Mouse (Mus musculus): ENCODE measurements around the gene Gale. TPM values are rescaled to one million over a fixed set of nuclear protein-coding genes. Genes with fewer than 3 reads are reported as not detected.

The Gale gene
- polyA plus RNA-seq, 1 experiment, result not detected

DNA sequence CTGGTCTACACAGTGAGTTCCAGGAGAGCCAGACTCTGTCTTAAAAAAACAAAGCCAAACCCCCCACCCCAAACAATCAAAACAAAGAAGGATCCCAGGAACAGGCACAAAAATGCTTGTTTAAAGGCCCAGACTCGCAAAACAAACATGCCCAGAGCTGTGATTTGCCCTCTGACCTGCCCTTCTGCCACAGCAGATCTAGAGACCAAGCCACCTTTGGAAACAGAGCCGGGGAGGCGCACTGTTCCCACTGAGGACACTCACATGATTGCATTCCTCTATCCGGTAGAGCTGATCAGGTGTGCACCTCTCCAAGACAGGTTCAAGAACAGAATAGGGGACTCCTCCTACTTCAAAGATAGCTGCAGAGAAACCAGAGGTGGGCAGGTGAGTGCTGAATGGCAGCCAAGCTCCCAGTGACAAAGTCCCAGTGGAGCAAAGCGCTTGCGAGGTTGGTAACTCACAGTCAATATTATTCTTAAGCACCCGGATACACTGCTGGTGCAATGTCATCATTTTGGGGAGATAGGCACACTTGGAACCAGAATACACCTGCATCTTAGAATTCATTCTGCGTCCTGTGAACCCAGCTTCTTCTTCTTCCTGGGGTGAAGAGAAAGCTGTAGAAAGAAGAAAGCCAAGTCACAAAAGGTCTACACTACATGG is 45.4 kb downstream of the Gale start:
- no peak overlapping the region for H3K27ac ChIP-seq (ENCODE audit: insufficient read depth, low read depth, low read length)
- WGBS, result 93% methylated on average over 8 of the region's 8 CpGs
- no peak overlapping the region for H3K4me3 ChIP-seq (ENCODE audit: insufficient read depth, low read depth, low read length)
- TF ChIP-seq CTCF (IDR thresholded peaks at IDR 0.05; ENCODE audit: insufficient read depth, low read depth, low read length) (no peak), POLR2A (IDR thresholded peaks at IDR 0.05; ENCODE audit: insufficient read depth, low read depth, low read length) (no peak)
- H3K4me1 ChIP-seq (ENCODE audit: control insufficient read depth, insufficient read depth, low read length), result no peaks in the 10 kb centered on the region

DNA sequence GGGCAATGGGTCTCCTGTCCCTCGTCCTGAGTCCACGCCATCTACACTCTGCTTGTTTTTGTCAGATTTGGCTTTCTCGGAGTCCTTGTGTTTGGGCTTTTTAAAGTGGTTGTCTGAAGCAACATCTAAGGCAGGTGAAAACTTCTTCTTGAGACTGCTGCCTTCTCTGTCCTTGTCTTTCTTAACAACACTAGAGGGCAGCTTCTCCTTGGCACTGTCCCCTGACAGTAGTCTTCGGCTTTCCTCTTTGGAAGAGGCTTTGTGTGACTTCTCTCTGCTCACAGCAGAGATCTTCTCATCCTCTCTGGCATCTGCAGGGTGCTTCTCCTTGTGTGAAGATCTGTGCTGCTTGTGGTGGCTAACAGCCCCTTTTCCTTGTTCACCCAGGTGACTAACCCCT is 47.1 kb downstream of the Gale start:
- 89% methylated on average over 4 of the region's 4 CpGs for WGBS
- Histone ChIP-seq H3K4me3 (ENCODE audit: insufficient read depth, low read depth, low read length) (no peak overlapping the region), H3K4me1 (ENCODE audit: control insufficient read depth, insufficient read depth, low read length) (no peaks in the 10 kb centered on the region), H3K27ac (ENCODE audit: insufficient read depth, low read depth, low read length) (no peak overlapping the region)
- TF ChIP-seq POLR2A (IDR thresholded peaks at IDR 0.05; ENCODE audit: insufficient read depth, low read depth, low read length), result no peak
- TF ChIP-seq CTCF (IDR thresholded peaks at IDR 0.05; ENCODE audit: insufficient read depth, low read depth, low read length), result no peak

DNA sequence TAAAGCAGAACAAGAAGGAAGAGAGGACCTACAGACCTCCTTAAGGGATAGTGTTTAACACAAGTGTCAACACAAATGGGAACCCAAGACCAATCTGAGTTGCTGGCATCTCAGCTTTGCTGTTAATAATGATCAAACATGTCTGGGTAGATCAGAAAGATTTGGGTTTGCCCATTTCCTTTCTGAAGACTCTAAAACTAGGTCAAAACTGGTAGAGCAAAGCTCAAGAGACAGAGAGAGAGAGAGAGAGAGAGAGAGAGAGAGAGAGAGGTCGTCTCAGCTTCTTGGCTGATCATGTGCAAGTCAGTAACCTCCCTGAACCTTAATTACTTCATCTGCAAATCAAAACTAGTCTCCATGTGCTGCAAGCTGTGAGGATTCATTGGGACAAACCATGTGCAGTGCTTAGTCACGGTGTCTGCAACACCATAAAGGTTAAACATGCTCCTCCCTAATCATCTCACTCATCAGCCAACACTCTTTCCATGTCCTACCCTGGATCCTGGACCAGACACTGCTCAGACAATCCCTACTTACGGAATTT is 52.6 kb downstream of the Gale start:
- no peak for TF ChIP-seq POLR2A (IDR thresholded peaks at IDR 0.05; ENCODE audit: insufficient read depth, low read depth, low read length)
- no peak for TF ChIP-seq CTCF (IDR thresholded peaks at IDR 0.05; ENCODE audit: insufficient read depth, low read depth, low read length)
- WGBS, result 67% methylated on average over 3 of the region's 3 CpGs
- no peak overlapping the region for H3K4me3 ChIP-seq (ENCODE audit: insufficient read depth, low read depth, low read length)

More for the DNA sequence above, 52.6 kb downstream of the Gale start:
- no peak overlapping the region for H3K27ac ChIP-seq (ENCODE audit: insufficient read depth, low read depth, low read length)
- H3K4me1 ChIP-seq (ENCODE audit: control insufficient read depth, insufficient read depth, low read length), result peaks cover 2% of the 10 kb centered on the region; the same call in 1 of the 2 replicates

Other genes with a start within 250 kb of the Gale start
- not detected in 2 replicates for gene Il22ra1, start 235.6 kb upstream of the Gale start, polyA plus RNA-seq (2012; ENCODE audit: insufficient read depth, insufficient read length, low replicate concordance, missing spikeins)
- gene Myom3, start 204.0 kb upstream of the Gale start, polyA plus RNA-seq (2012; ENCODE audit: insufficient read depth, insufficient read length, low replicate concordance, missing spikeins), result not detected in 2 replicates
- not detected in 2 replicates for gene Srsf10, start 108.0 kb upstream of the Gale start, polyA plus RNA-seq (2012; ENCODE audit: insufficient read depth, insufficient read length, low replicate concordance, missing spikeins)
- not detected in 2 replicates for gene Pnrc2, start 89.9 kb upstream of the Gale start, polyA plus RNA-seq (2012; ENCODE audit: insufficient read depth, insufficient read length, low replicate concordance, missing spikeins)
- gene Cnr2, start 68.3 kb upstream of the Gale start, polyA plus RNA-seq (2012; ENCODE audit: insufficient read depth, insufficient read length, low replicate concordance, missing spikeins), result not detected in 2 replicates
- not detected in 2 replicates for gene Fuca1, start 43.0 kb upstream of the Gale start, polyA plus RNA-seq (2012; ENCODE audit: insufficient read depth, insufficient read length, low replicate concordance, missing spikeins)
- not detected in 2 replicates for gene Hmgcl, start 17.3 kb upstream of the Gale start, polyA plus RNA-seq (2012; ENCODE audit: insufficient read depth, insufficient read length, low replicate concordance, missing spikeins)
- gene Lypla2, start 8.9 kb downstream of the Gale start, polyA plus RNA-seq (2012; ENCODE audit: insufficient read depth, insufficient read length, low replicate concordance, missing spikeins), result not detected in 2 replicates
- gene Pithd1, start 23.5 kb downstream of the Gale start, polyA plus RNA-seq (2012; ENCODE audit: insufficient read depth, insufficient read length, low replicate concordance, missing spikeins), result 351 TPM in 1 of 2 replicates, not detected in the other
- gene Eloa, start 58.0 kb downstream of the Gale start, polyA plus RNA-seq (2012; ENCODE audit: insufficient read depth, insufficient read length, low replicate concordance, missing spikeins), result not detected in 2 replicates
- not detected in 2 replicates for gene Rpl11, start 89.7 kb downstream of the Gale start, polyA plus RNA-seq (2012; ENCODE audit: insufficient read depth, insufficient read length, low replicate concordance, missing spikeins)
- not detected in 2 replicates for gene Id3, start 179.8 kb downstream of the Gale start, polyA plus RNA-seq (2012; ENCODE audit: insufficient read depth, insufficient read length, low replicate concordance, missing spikeins)
- gene E2f2, start 208.7 kb downstream of the Gale start, polyA plus RNA-seq (2012; ENCODE audit: insufficient read depth, insufficient read length, low replicate concordance, missing spikeins), result 129 TPM in 1 of 2 replicates, not detected in the other
- gene Asap3, start 242.6 kb downstream of the Gale start, polyA plus RNA-seq (2012; ENCODE audit: insufficient read depth, insufficient read length, low replicate concordance, missing spikeins), result not detected in 2 replicates

Measured in olfactory bulb, adult 2 months (tissue).